Mouse (Mus musculus): Measurements from ENCODE around the gene Iqub. TPM values are rescaled to one million over a fixed set of nuclear protein-coding genes. Genes with fewer than 3 reads are reported as not detected.
A peak's percentile ranks its signal among the peaks of the same experiment; 100 is the strongest.

The Iqub gene
- 1.5 and 2.0 TPM in 2 replicates for polyA plus RNA-seq (2015; fragmentation: Nextera tagmentation; extraction: Ambion mirVana)

- no peak within 1 kb of the TSS for H3K4me3 ChIP-seq
- no peaks in the 10 kb centered on the region for H3K27me3 ChIP-seq (replicated peaks)
- peaks cover 10% of the 10 kb centered on the region for H3K4me1 ChIP-seq
- no peak within 1 kb of the TSS for H3K27ac ChIP-seq
- no peaks in the 10 kb centered on the region for H3K9me3 ChIP-seq
- 18% methylated on average over 13 of the region's 13 CpGs for WGBS
- peak; percentile 93 for ATAC-seq (replicated peaks)
- H3K9ac ChIP-seq = peak within 1 kb of the TSS; percentile 26; the same call in 1 of the 2 replicates
- peaks cover 8% of the 10 kb centered on the region; the same call in 1 of the 2 replicates for H3K36me3 ChIP-seq (replicated peaks)
- peak within 1 kb of the TSS; percentile 39 for H3K4me2 ChIP-seq
Observed at GRCm38 (mm10) chr6:24514552-24515284, at the start of gene Iqub. Gene Iqub (minus strand): TSS chr6:24515067.

GRCm38 (mm10) chr6:24564081-24564480 lies 49.2 kb upstream of the Iqub start:
- WGBS = 79% methylated on average over 9 of the region's 9 CpGs
- Histone ChIP-seq H3K9me3 (no peaks in the 10 kb centered on the region), H3K4me2 (no peak overlapping the region), H3K27me3 (replicated peaks) (no peaks in the 10 kb centered on the region), H3K4me3 (no peak overlapping the region), H3K4me1 (no peaks in the 10 kb centered on the region), H3K9ac (no peak overlapping the region), H3K27ac (no peak overlapping the region), H3K36me3 (replicated peaks) (no peaks in the 10 kb centered on the region)
- no peak for ATAC-seq (replicated peaks)

- no peak overlapping the region for H3K9ac ChIP-seq
- H3K9me3 ChIP-seq = no peaks in the 10 kb centered on the region
- 89% methylated on average over 2 of the region's 2 CpGs for WGBS
- no peaks in the 10 kb centered on the region for H3K4me1 ChIP-seq
- ATAC-seq (replicated peaks) = no peak
- no peak overlapping the region for H3K4me3 ChIP-seq
- no peak overlapping the region for H3K27ac ChIP-seq
- H3K27me3 ChIP-seq (replicated peaks) = no peaks in the 10 kb centered on the region
- H3K4me2 ChIP-seq = no peak overlapping the region
- H3K36me3 ChIP-seq (replicated peaks) = no peaks in the 10 kb centered on the region
Observed at GRCm38 (mm10) chr6:24555488-24555887, 40.6 kb upstream of the Iqub start.

- 79% methylated on average over 11 of the region's 11 CpGs for WGBS
- Histone ChIP-seq H3K9ac (no peak overlapping the region), H3K27ac (no peak overlapping the region), H3K4me1 (no peaks in the 10 kb centered on the region), H3K9me3 (no peaks in the 10 kb centered on the region), H3K27me3 (replicated peaks) (no peaks in the 10 kb centered on the region), H3K4me2 (no peak overlapping the region), H3K36me3 (replicated peaks) (no peaks in the 10 kb centered on the region), H3K4me3 (no peak overlapping the region)
- no peak for ATAC-seq (replicated peaks)
Observed at GRCm38 (mm10) chr6:24554427-24555086, 39.7 kb upstream of the Iqub start.

- Histone ChIP-seq H3K27ac (no peak overlapping the region), H3K4me2 (no peak overlapping the region), H3K4me1 (no peaks in the 10 kb centered on the region), H3K27me3 (replicated peaks) (no peaks in the 10 kb centered on the region), H3K9me3 (no peaks in the 10 kb centered on the region), H3K9ac (no peak overlapping the region), H3K4me3 (no peak overlapping the region), H3K36me3 (replicated peaks) (no peaks in the 10 kb centered on the region)
- WGBS = 81% methylated on average over 7 of the region's 7 CpGs
- ATAC-seq (replicated peaks) = no peak
Observed at GRCm38 (mm10) chr6:24552046-24552445, 37.2 kb upstream of the Iqub start.

- no peaks in the 10 kb centered on the region for H3K9me3 ChIP-seq
- no peaks in the 10 kb centered on the region for H3K4me1 ChIP-seq
- no peak overlapping the region for H3K27ac ChIP-seq
- H3K27me3 ChIP-seq (replicated peaks) = no peaks in the 10 kb centered on the region
- WGBS = 88% methylated on average over 2 of the region's 2 CpGs
- H3K4me2 ChIP-seq = no peak overlapping the region
- H3K9ac ChIP-seq = no peak overlapping the region
- H3K4me3 ChIP-seq = no peak overlapping the region
- H3K36me3 ChIP-seq (replicated peaks) = no peaks in the 10 kb centered on the region
- no peak for ATAC-seq (replicated peaks)
Observed at GRCm38 (mm10) chr6:24549801-24550200, 34.9 kb upstream of the Iqub start.

- WGBS = 93% methylated on average over 1 of the region's 1 CpGs
- no peaks in the 10 kb centered on the region for H3K27me3 ChIP-seq (replicated peaks)
Observed at GRCm38 (mm10) chr6:24546716-24547420, 32.0 kb upstream of the Iqub start.

GRCm38 (mm10) chr6:24543119-24543591 lies 28.3 kb upstream of the Iqub start:
- H3K36me3 ChIP-seq (replicated peaks) = no peaks in the 10 kb centered on the region
- ATAC-seq (replicated peaks) = no peak
- 70% methylated on average over 6 of the region's 6 CpGs for WGBS

More at GRCm38 (mm10) chr6:24546716-24547420, 32.0 kb upstream of the Iqub start:
- Histone ChIP-seq H3K9ac (no peak overlapping the region), H3K36me3 (replicated peaks) (no peaks in the 10 kb centered on the region), H3K4me1 (no peaks in the 10 kb centered on the region), H3K9me3 (no peaks in the 10 kb centered on the region), H3K27ac (no peak overlapping the region), H3K4me2 (no peak overlapping the region), H3K4me3 (no peak overlapping the region)
- ATAC-seq (replicated peaks) = no peak

GRCm38 (mm10) chr6:24542393-24542792 lies 27.5 kb upstream of the Iqub start:
- Histone ChIP-seq H3K27ac (no peak overlapping the region), H3K4me1 (no peaks in the 10 kb centered on the region)
- no peak for ATAC-seq (replicated peaks)

More at GRCm38 (mm10) chr6:24543119-24543591, 28.3 kb upstream of the Iqub start:
- no peaks in the 10 kb centered on the region for H3K9me3 ChIP-seq
- H3K9ac ChIP-seq = no peak overlapping the region
- H3K27me3 ChIP-seq (replicated peaks) = no peaks in the 10 kb centered on the region
- H3K4me3 ChIP-seq = no peak overlapping the region
- H3K27ac ChIP-seq = no peak overlapping the region
- no peaks in the 10 kb centered on the region for H3K4me1 ChIP-seq
- no peak overlapping the region for H3K4me2 ChIP-seq

GRCm38 (mm10) chr6:24540106-24540505 lies 25.2 kb upstream of the Iqub start:
- no peak overlapping the region for H3K9ac ChIP-seq
- H3K36me3 ChIP-seq (replicated peaks) = no peaks in the 10 kb centered on the region
- H3K27me3 ChIP-seq (replicated peaks) = no peaks in the 10 kb centered on the region
- H3K4me3 ChIP-seq = no peak overlapping the region
- no peak overlapping the region for H3K4me2 ChIP-seq
- ATAC-seq (replicated peaks) = no peak
- 85% methylated on average over 4 of the region's 4 CpGs for WGBS
- no peak overlapping the region for H3K27ac ChIP-seq
- no peaks in the 10 kb centered on the region for H3K4me1 ChIP-seq
- H3K9me3 ChIP-seq = no peaks in the 10 kb centered on the region

More at GRCm38 (mm10) chr6:24542393-24542792, 27.5 kb upstream of the Iqub start:
- no peak overlapping the region for H3K9ac ChIP-seq
- no peaks in the 10 kb centered on the region for H3K36me3 ChIP-seq (replicated peaks)
- no peak overlapping the region for H3K4me2 ChIP-seq
- no peak overlapping the region for H3K4me3 ChIP-seq
- no peaks in the 10 kb centered on the region for H3K27me3 ChIP-seq (replicated peaks)
- H3K9me3 ChIP-seq = no peaks in the 10 kb centered on the region

- 91% methylated on average over 3 of the region's 3 CpGs for WGBS
Observed at GRCm38 (mm10) chr6:24538435-24538834, 23.6 kb upstream of the Iqub start.

GRCm38 (mm10) chr6:24532804-24533203 lies 17.9 kb upstream of the Iqub start:
- H3K27me3 ChIP-seq (replicated peaks) = no peaks in the 10 kb centered on the region
- no peak overlapping the region for H3K4me2 ChIP-seq
- H3K27ac ChIP-seq = no peak overlapping the region
- no peaks in the 10 kb centered on the region for H3K9me3 ChIP-seq
- WGBS = 86% methylated on average over 3 of the region's 3 CpGs
- no peak overlapping the region for H3K4me3 ChIP-seq
- no peaks in the 10 kb centered on the region for H3K36me3 ChIP-seq (replicated peaks)
- ATAC-seq (replicated peaks) = no peak
- H3K9ac ChIP-seq = no peak overlapping the region
- H3K4me1 ChIP-seq = peaks cover 7% of the 10 kb centered on the region

More at GRCm38 (mm10) chr6:24538435-24538834, 23.6 kb upstream of the Iqub start:
- Histone ChIP-seq H3K4me2 (no peak overlapping the region), H3K4me1 (no peaks in the 10 kb centered on the region), H3K27ac (no peak overlapping the region), H3K9ac (no peak overlapping the region), H3K36me3 (replicated peaks) (no peaks in the 10 kb centered on the region), H3K27me3 (replicated peaks) (no peaks in the 10 kb centered on the region), H3K9me3 (no peaks in the 10 kb centered on the region), H3K4me3 (no peak overlapping the region)
- no peak for ATAC-seq (replicated peaks)

All from midbrain, embryonic 15.5 days (tissue).